Mouse (Mus musculus) stomach, embryonic 14.5 days (tissue): ENCODE measurements around the gene Fzd2. TPM values are rescaled to one million over a fixed set of nuclear protein-coding genes. Genes with fewer than 3 reads are reported as not detected.
A peak's percentile ranks its signal among the peaks of the same experiment; 100 is the strongest.

Experiments used
- ATAC-seq: fragments of 200-750 bp; cut with Nextera tagmentation; 2 replicates; pipeline ENCODE4 v1.8.0; 2017; ENCODE audit warnings: low read depth, moderate TSS enrichment; ENCODE audit not compliant: insufficient number of reproducible peaks, insufficient read depth, low FRiP score
- H3K27ac ChIP-seq: fragments of 300-500 bp; sonication (generic); 2 replicates; pipeline ENCODE4 v1.5.1; 2014; ENCODE audit warnings: mild to moderate bottlenecking, low read length, moderate library complexity, mixed read lengths
- H3K27me3 ChIP-seq: fragments of 300-500 bp; sonication (generic); 2 replicates; pipeline ENCODE4 v1.6.1; 2014; ENCODE audit warnings: low read length, control low read depth, mixed read lengths; ENCODE audit not compliant: control insufficient read depth, insufficient read depth
- H3K36me3 ChIP-seq: fragments of 300-500 bp; sonication (generic); 2 replicates; pipeline ENCODE4 v1.6.1; 2014; ENCODE audit warnings: mild to moderate bottlenecking, control low read depth, low read length, moderate library complexity, mixed read lengths; ENCODE audit not compliant: control insufficient read depth, insufficient read depth
- H3K4me1 ChIP-seq: fragments of 300-500 bp; sonication (generic); 2 replicates; pipeline ENCODE4 v1.6.1; 2014; ENCODE audit warnings: low read length, control low read depth, mixed read lengths; ENCODE audit not compliant: control insufficient read depth, insufficient read depth
- H3K4me2 ChIP-seq: fragments of 300-500 bp; sonication (generic); replicated peaks from 2 replicates; pipeline ENCODE4 v1.6.1; 2014; ENCODE audit warnings: low read depth, low read length, control low read depth
- H3K4me3 ChIP-seq: fragments of 300-500 bp; sonication (generic); 2 replicates; pipeline ENCODE4 v1.5.1; 2014; ENCODE audit warnings: low read depth, low read length, control low read depth
- H3K9ac ChIP-seq: fragments of 300-500 bp; sonication (generic); replicated peaks from 2 replicates; pipeline ENCODE4 v1.6.1; 2014; ENCODE audit warnings: low read depth, mild to moderate bottlenecking, control low read depth, low read length, moderate library complexity, mixed read lengths
- H3K9me3 ChIP-seq: fragments of 300-500 bp; sonication (generic); 2 replicates; pipeline ENCODE4 v1.6.1; 2016; ENCODE audit warnings: low read depth, low read length, control low read depth; ENCODE audit not compliant: control insufficient read depth
- WGBS: fragments of 180-500 bp; shearing (Covaris S2); extraction: QIAGEN DNeasy Blood & Tissue Kit; methylation state at CpG from one replicate; pipeline ENCODE4 v1.1.7; 2014; 5-methylcytosine and 5-hydroxymethylcytosine counted together
- polyA plus RNA-seq: library from polyadenylated mRNA; unstranded; fragments of >200 nt; fragmentation: Nextera tagmentation; extraction: Ambion mirVana; gene quantifications from 2 replicates; pipeline ENCODE4 v1.2.1, GENCODE M21; 2014

Gene Fzd2
- polyA plus RNA-seq, 1 experiment from 2014 or later = 30.6 TPM

- Histone ChIP-seq H3K9me3 (no peaks in the 10 kb centered on the region; the same call in 1 of the 2 replicates), H3K4me2 (no peak overlapping the region), H3K27ac (no peak overlapping the region), H3K4me3 (no peak overlapping the region), H3K4me1 (peaks cover 5% of the 10 kb centered on the region), H3K36me3 (no peaks in the 10 kb centered on the region), H3K9ac (no peak overlapping the region), H3K27me3 (no peaks in the 10 kb centered on the region)
- ATAC-seq = no peak
- WGBS = 77% methylated on average over 3 of the region's 3 CpGs
Observed at GRCm38 (mm10) chr11:102587554-102587953, 16.6 kb upstream of the Fzd2 start.

- WGBS = 8% methylated on average over 4 of the region's 4 CpGs
Observed at GRCm38 (mm10) chr11:102595341-102595820, 8.8 kb upstream of the Fzd2 start.

GRCm38 (mm10) chr11:102599912-102600311 is 4.3 kb upstream of the Fzd2 start:
- Histone ChIP-seq H3K4me3 (no peak overlapping the region), H3K9me3 (no peaks in the 10 kb centered on the region), H3K4me1 (peaks cover 15% of the 10 kb centered on the region; the same call in 1 of the 2 replicates), H3K27me3 (no peaks in the 10 kb centered on the region), H3K36me3 (no peaks in the 10 kb centered on the region), H3K27ac (no peak overlapping the region), H3K4me2 (no peak overlapping the region), H3K9ac (no peak overlapping the region)
- WGBS = 94% methylated on average over 3 of the region's 3 CpGs
- ATAC-seq = no peak

More at GRCm38 (mm10) chr11:102595341-102595820, 8.8 kb upstream of the Fzd2 start:
- H3K4me1 ChIP-seq = peaks cover 17% of the 10 kb centered on the region; the same call in 1 of the 2 replicates
- no peak overlapping the region for H3K4me2 ChIP-seq
- H3K9me3 ChIP-seq = no peaks in the 10 kb centered on the region
- H3K36me3 ChIP-seq = no peaks in the 10 kb centered on the region
- H3K4me3 ChIP-seq = no peak overlapping the region
- H3K9ac ChIP-seq = no peak overlapping the region
- no peaks in the 10 kb centered on the region for H3K27me3 ChIP-seq
- peak; percentile 89 for ATAC-seq
- H3K27ac ChIP-seq = peak overlapping the region; percentile 64

- peak overlapping the region; percentile 64 for H3K4me2 ChIP-seq
- H3K9ac ChIP-seq = peak overlapping the region; percentile 39
- H3K9me3 ChIP-seq = no peaks in the 10 kb centered on the region
- H3K27ac ChIP-seq = peak overlapping the region; percentile 95
- no peak for ATAC-seq
- peak overlapping the region; percentile 90 for H3K4me3 ChIP-seq
- H3K4me1 ChIP-seq = peaks cover 3% of the 10 kb centered on the region; the same call in 1 of the 2 replicates
- no peaks in the 10 kb centered on the region for H3K27me3 ChIP-seq
- no peaks in the 10 kb centered on the region for H3K36me3 ChIP-seq
- WGBS = 2% methylated on average over 13 of the region's 13 CpGs
Observed at GRCm38 (mm10) chr11:102602816-102603495, 1.2 kb upstream of the Fzd2 start.

GRCm38 (mm10) chr11:102603496-102603850 is 723 bp upstream of the Fzd2 start:
- H3K9ac ChIP-seq = peak overlapping the region; percentile 39
- 0% methylated on average over 10 of the region's 10 CpGs for WGBS
- H3K9me3 ChIP-seq = no peaks in the 10 kb centered on the region
- ATAC-seq = peak; percentile 42; the same call in 1 of the 2 replicates
- peaks cover 8% of the 10 kb centered on the region for H3K4me1 ChIP-seq
- H3K27ac ChIP-seq = peak overlapping the region; percentile 95
- H3K36me3 ChIP-seq = no peaks in the 10 kb centered on the region; the same call in 1 of the 2 replicates
- peak overlapping the region; percentile 90 for H3K4me3 ChIP-seq
- H3K27me3 ChIP-seq = no peaks in the 10 kb centered on the region
- H3K4me2 ChIP-seq = peak overlapping the region; percentile 64

- Histone ChIP-seq H3K4me1 (peaks cover 22% of the 10 kb centered on the region), H3K4me2 (peak overlapping the region; percentile 88), H3K9me3 (no peaks in the 10 kb centered on the region), H3K36me3 (no peaks in the 10 kb centered on the region; the same call in 1 of the 2 replicates), H3K27ac (peak overlapping the region; percentile 95), H3K4me3 (peak overlapping the region; percentile 90), H3K27me3 (no peaks in the 10 kb centered on the region), H3K9ac (peak overlapping the region; percentile 97)
- under 1% methylated on average over 73 of the region's 74 CpGs for WGBS
- ATAC-seq = no peak
Observed at GRCm38 (mm10) chr11:102604777-102605552, 769 bp downstream of the Fzd2 start.

GRCm38 (mm10) chr11:102605553-102606416 is 1.6 kb downstream of the Fzd2 start:
- H3K4me2 ChIP-seq = peak overlapping the region; percentile 88
- no peak for ATAC-seq
- peak overlapping the region; percentile 97 for H3K9ac ChIP-seq
- H3K36me3 ChIP-seq = no peaks in the 10 kb centered on the region; the same call in 1 of the 2 replicates
- H3K9me3 ChIP-seq = no peaks in the 10 kb centered on the region
- H3K27ac ChIP-seq = peak overlapping the region; percentile 95
- no peaks in the 10 kb centered on the region for H3K27me3 ChIP-seq
- WGBS = under 1% methylated on average over 62 of the region's 62 CpGs
- H3K4me3 ChIP-seq = peak overlapping the region; percentile 90
- peaks cover 30% of the 10 kb centered on the region for H3K4me1 ChIP-seq

- no peak for ATAC-seq
- H3K36me3 ChIP-seq = no peaks in the 10 kb centered on the region; the same call in 1 of the 2 replicates
- H3K4me2 ChIP-seq = peak overlapping the region; percentile 88
- H3K9me3 ChIP-seq = no peaks in the 10 kb centered on the region
- H3K4me1 ChIP-seq = peaks cover 38% of the 10 kb centered on the region
- peak overlapping the region; percentile 90 for H3K4me3 ChIP-seq
- WGBS = 2% methylated on average over 12 of the region's 12 CpGs
- H3K27me3 ChIP-seq = no peaks in the 10 kb centered on the region
- H3K27ac ChIP-seq = peak overlapping the region; percentile 95
- peak overlapping the region; percentile 97 for H3K9ac ChIP-seq
Observed at GRCm38 (mm10) chr11:102606751-102607171, 2.6 kb downstream of the Fzd2 start.
